Mouse (Mus musculus) layer of hippocampus, postnatal 36 days (tissue): ENCODE results near the gene Fpr-rs6. TPM values are rescaled to one million over a fixed set of nuclear protein-coding genes. Genes with fewer than 3 reads are reported as not detected.

ENCODE experiments used
- DNase-seq, 2 experiments: peaks; one replicate each; pipeline ENCODE4 v3.0.0; 2022
- total RNA-seq, 2 experiments: library from RNA; stranded (reverse); gene quantifications; 2 replicates each; pipeline ENCODE4 v1.2.3; 2021

Gene Fpr-rs6
- not detected for total RNA-seq

GRCm38 (mm10) chr17:20182997-20183396, at the start of gene Fpr-rs6:
Gene Fpr-rs6, minus strand, starts transcription at chr17:20183097.
- DNase-seq = no peak

Other genes with a start within 250 kb of the Fpr-rs6 start
- not detected for gene Vmn2r104, start 134.8 kb downstream of the Fpr-rs6 start, total RNA-seq
- gene Fpr-rs7, start 68.9 kb downstream of the Fpr-rs6 start, total RNA-seq = not detected
- gene Vmn2r105, start 52.0 kb upstream of the Fpr-rs6 start, total RNA-seq = not detected
- gene Vmn2r106, start 102.5 kb upstream of the Fpr-rs6 start, total RNA-seq = not detected
- not detected for gene Vmn2r107, start 162.1 kb upstream of the Fpr-rs6 start, total RNA-seq
- gene Vmn1r224, start 231.0 kb upstream of the Fpr-rs6 start, total RNA-seq = not detected